Mouse (Mus musculus) forebrain, embryonic 15.5 days (tissue): ENCODE results near the gene Hesx1. TPM values are rescaled to one million over a fixed set of nuclear protein-coding genes. Genes with fewer than 3 reads are reported as not detected.
"Not testable (repeated sequence)": the region's sequence is repeated elsewhere in the genome, so short reads cannot be mapped to it uniquely, and the experiment has no call there.

Experiments
- ATAC-seq: fragments of 200-750 bp; cut with Nextera tagmentation; replicated peaks from 2 replicates; pipeline ENCODE4 v1.8.0; 2017; ENCODE audit warnings: mild to moderate bottlenecking, moderate TSS enrichment, moderate library complexity
- H3K27ac ChIP-seq: fragments of 300-500 bp; sonication (generic); replicated peaks from 2 replicates; pipeline ENCODE4 v1.5.1; 2015; ENCODE audit warnings: mild to moderate bottlenecking, inconsistent platforms
- H3K27me3 ChIP-seq: fragments of 300-500 bp; sonication (generic); 2 replicates; pipeline ENCODE4 v1.6.1; 2015; ENCODE audit warnings: inconsistent platforms
- H3K36me3 ChIP-seq: fragments of 300-500 bp; sonication (generic); 2 replicates; pipeline ENCODE4 v1.6.1; 2015; ENCODE audit warnings: mild to moderate bottlenecking, inconsistent platforms
- H3K4me1 ChIP-seq: fragments of 300-500 bp; sonication (generic); 2 replicates; pipeline ENCODE4 v1.6.1; 2015; ENCODE audit warnings: inconsistent platforms
- H3K4me2 ChIP-seq: fragments of 300-500 bp; sonication (generic); replicated peaks from 2 replicates; pipeline ENCODE4 v1.6.1; 2015; ENCODE audit warnings: mild to moderate bottlenecking, inconsistent platforms
- H3K4me3 ChIP-seq: fragments of 300-500 bp; sonication (generic); 2 replicates; pipeline ENCODE4 v1.5.1; 2015; ENCODE audit warnings: mild to moderate bottlenecking, inconsistent platforms
- H3K9ac ChIP-seq: fragments of 300-500 bp; sonication (generic); replicated peaks from 2 replicates; pipeline ENCODE4 v1.6.1; 2015; ENCODE audit warnings: mild to moderate bottlenecking, inconsistent platforms
- H3K9me3 ChIP-seq: fragments of 300-500 bp; sonication (generic); 2 replicates; pipeline ENCODE4 v1.6.1; 2016; ENCODE audit warnings: inconsistent platforms
- WGBS: fragments of 180-500 bp; shearing (Covaris S2); methylation state at CpG from one replicate; pipeline ENCODE4 v1.1.7; 2015; ENCODE audit warnings: mixed read lengths; 5-methylcytosine and 5-hydroxymethylcytosine counted together
- polyA plus RNA-seq: library from polyadenylated mRNA; unstranded; fragments of >200 nt; fragmentation: Nextera tagmentation; extraction: Ambion mirVana; gene quantifications from 2 replicates; pipeline ENCODE4 v1.2.1, GENCODE M21; 2015

The Hesx1 gene
- polyA plus RNA-seq, result not detected in 2 replicates

DNA sequence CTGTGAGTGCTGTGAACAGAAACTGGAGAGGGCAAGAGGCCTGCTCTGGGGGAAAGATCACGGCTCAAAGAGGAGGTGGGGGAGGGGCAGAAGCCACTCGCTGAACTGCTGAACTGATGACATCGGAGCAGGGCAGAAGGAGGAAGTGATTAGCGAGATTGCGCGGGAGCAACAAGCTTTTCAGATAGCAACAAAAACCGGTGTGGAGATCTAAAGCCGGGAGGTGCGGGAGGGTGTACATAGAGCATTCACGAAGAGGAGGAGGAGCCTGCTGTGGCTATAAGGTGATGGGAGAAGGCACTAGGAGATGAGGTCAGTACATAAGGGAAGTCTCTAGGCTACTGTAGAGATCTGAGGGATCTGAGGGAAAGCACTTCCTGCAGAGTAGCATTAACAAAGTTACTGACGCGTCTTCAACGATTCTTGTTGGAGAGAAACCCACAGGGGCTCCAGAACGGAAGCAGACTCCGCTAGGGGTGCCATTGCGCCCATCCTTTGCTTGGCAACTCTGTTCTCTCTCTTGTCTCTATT, at the start of gene Hesx1:
Gene Hesx1 (plus strand): TSS at position 206 of the 531 bp plus-strand sequence.
- Histone ChIP-seq H3K4me2 (peak within 1 kb of the TSS; percentile 43), H3K4me1 (peaks cover 4% of the 10 kb centered on the region), H3K27me3 (no peaks in the 10 kb centered on the region), H3K27ac (no peak within 1 kb of the TSS), H3K4me3 (peak within 1 kb of the TSS; percentile 26), H3K9me3 (no peaks in the 10 kb centered on the region), H3K36me3 (no peaks in the 10 kb centered on the region), H3K9ac (no peak within 1 kb of the TSS)
- 11% methylated on average over 16 of the region's 16 CpGs for WGBS
- ATAC-seq, result no peak

DNA sequence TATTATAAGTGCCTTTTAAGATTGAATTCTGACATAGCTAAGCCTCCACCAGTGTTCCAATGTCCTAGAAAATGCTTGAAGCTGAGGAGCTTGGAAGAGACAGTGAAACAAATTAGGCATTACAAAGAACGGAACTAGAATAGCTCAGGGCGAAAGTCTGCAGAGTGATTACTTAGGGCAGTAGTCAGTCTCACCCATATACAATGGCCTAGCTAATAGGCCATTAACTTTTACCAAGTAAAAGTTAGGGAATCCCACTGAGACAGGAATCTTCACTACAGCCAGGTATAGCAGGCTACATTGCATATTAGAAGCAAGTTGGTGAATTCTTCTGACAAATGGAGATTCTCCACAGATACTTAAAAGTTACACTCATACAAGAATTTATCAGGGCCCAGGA, 38.1 kb upstream of the Hesx1 start:
- not testable (repeated sequence) for H3K27me3 ChIP-seq, H3K4me1 ChIP-seq, H3K4me2 ChIP-seq, H3K9me3 ChIP-seq, ATAC-seq, H3K9ac ChIP-seq, H3K27ac ChIP-seq, H3K4me3 ChIP-seq
- peaks cover 49% of the 10 kb centered on the region for H3K36me3 ChIP-seq
- WGBS, result 80% methylated on average over 2 of the region's 2 CpGs

DNA sequence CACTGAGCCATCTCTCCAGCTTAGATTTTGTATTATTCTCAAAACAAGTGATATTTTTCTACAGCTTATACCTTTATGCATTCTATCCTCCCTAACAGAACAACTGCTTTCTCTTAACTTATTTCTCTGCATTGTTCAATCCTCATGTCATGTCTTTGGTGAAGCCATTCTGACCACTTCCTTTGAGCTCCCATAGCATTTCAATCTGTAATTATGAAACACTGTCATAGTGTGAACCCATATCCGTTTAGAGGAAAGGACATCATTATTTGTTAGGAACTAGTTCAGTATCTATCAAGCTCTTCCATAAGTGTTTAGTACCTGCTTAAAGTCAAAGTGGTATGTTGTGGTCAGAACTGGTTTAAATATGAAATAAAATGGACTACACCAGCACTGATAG, 33.7 kb upstream of the Hesx1 start:
- WGBS, result 80% methylated on average over 1 of the region's 1 CpGs
- no peaks in the 10 kb centered on the region for H3K9me3 ChIP-seq

DNA sequence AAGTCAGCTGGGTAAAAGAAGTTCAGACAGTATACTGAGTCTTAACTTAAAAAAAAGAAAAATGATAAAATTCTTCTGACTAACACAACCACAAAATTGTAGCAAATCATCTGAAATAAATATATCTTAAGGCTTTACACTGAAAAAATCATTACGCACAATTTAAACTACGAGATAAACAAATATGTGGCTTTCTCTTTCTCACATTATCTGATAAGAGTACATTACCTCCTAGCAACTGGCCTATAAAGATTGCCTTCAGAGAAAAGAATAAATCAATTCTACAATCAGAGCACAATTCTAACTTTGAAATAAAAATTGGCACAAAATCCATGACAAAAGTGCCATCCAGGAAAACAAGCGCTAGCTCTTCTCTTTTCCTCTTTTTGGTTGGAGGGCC, 25.1 kb upstream of the Hesx1 start:
- Histone ChIP-seq H3K4me1 (peaks cover 17% of the 10 kb centered on the region), H3K27me3 (no peaks in the 10 kb centered on the region), H3K27ac (no peak overlapping the region), H3K9me3 (no peaks in the 10 kb centered on the region), H3K4me3 (peak overlapping the region; percentile 82), H3K9ac (peak overlapping the region; percentile 63), H3K4me2 (peak overlapping the region; percentile 58), H3K36me3 (no peaks in the 10 kb centered on the region)
- 80% methylated on average over 3 of the region's 3 CpGs for WGBS
- ATAC-seq, result no peak

More for the DNA sequence above, 33.7 kb upstream of the Hesx1 start:
- Histone ChIP-seq H3K27me3 (no peaks in the 10 kb centered on the region), H3K27ac (no peak overlapping the region), H3K36me3 (peaks cover 38% of the 10 kb centered on the region), H3K9ac (no peak overlapping the region), H3K4me3 (no peak overlapping the region), H3K4me1 (no peaks in the 10 kb centered on the region), H3K4me2 (no peak overlapping the region)
- ATAC-seq, result no peak

DNA sequence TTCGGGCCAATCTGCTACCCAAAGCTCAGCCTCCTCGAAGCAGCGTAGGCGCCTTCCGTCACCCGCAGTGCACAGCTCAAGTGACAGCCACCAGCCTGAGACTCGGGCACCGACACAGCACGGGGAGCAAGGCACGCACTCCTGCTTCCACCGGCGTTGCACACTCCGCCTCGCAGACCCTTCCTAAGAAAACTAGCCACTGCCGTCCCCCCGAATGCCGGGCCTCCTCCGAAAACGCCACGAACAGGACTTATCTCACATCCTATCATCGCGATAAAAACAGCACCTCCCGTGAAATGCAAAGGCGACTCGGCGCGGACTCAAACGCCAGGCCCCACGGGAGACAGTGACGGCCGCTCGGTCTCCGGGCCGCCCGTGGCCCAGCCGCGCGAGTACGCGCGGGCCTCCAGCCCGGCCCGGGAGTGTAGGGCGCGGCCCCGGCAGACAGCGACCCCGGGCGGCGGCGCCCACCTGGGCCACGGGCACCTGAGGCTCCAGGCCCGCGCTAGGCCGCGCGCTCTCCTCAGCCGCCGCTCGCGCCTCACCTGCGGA, 24.3 kb upstream of the Hesx1 start:
- H3K27ac ChIP-seq, result peak overlapping the region; percentile 83
- H3K4me1 ChIP-seq, result peaks cover 17% of the 10 kb centered on the region
- H3K36me3 ChIP-seq, result no peaks in the 10 kb centered on the region
- ATAC-seq, result peak; percentile 89
- H3K27me3 ChIP-seq, result no peaks in the 10 kb centered on the region
- peak overlapping the region; percentile 82 for H3K4me3 ChIP-seq
- peak overlapping the region; percentile 63 for H3K9ac ChIP-seq
- H3K4me2 ChIP-seq, result peak overlapping the region; percentile 58
- under 1% methylated on average over 62 of the region's 62 CpGs for WGBS
- no peaks in the 10 kb centered on the region for H3K9me3 ChIP-seq

DNA sequence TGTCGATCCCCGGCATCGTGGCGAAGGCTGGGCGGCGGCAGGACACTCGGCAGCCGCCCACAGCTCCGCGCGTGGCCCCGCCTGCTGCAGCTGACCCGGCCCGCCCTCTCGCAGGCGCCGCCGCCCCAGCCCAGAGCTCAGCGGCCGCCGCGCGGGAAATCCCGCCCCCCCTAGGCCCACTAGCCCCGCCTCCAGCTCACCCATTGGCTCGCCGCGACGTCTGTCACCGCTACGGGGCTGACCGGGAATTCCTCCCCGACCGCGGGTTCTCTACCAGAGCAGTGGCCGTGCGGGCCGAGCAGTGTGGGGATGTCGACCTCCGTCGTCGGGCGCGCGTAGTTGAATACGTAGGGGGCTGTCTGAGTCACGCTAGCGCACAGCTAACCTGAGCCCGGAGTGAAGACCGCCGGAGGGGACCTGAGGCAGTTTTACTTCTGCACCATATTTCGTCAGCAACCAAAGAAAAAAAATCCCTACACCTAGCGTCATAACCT, 23.7 kb upstream of the Hesx1 start:
- peak; percentile 98 for ATAC-seq
- Histone ChIP-seq H3K9ac (peak overlapping the region; percentile 63), H3K27ac (peak overlapping the region; percentile 83)

DNA sequence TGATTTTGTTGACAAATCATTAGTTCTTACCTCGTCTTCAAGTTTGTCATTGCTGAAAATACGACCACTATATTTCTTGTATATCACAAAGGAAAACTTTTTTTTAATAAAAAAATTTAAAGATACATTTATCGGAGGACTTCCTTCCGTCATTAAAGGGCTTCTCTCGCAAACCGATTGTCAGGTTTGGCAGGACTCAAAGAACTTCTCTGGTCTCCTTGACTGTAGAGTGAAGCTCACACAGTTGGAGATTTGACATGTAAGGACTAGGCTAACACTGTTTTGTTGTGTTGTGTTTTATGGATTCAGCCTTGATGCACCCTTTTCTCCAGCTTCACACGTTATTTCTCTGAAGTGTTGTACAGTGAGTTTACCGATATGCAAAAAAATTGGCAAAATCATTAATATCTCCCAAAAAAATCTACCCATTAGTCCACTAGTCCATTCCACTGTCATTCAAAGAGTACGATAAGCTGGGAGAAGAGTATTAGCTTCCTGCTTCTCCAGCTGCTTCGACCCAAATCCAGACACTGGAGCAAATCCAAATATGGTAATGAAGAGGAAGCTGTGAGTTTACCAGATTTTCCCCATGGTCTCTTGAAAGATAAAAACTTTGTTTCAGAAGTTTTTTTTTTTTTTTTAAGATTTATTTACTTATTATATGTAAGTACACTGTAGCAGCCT, 23.0 kb upstream of the Hesx1 start, which contains the start of gene Appl1:
Gene Appl1 (minus strand): TSS at position 127 of the 684 bp plus-strand sequence.
- H3K9me3 ChIP-seq, result no peaks in the 10 kb centered on the region

More for the DNA sequence above, 23.7 kb upstream of the Hesx1 start:
- 0% methylated on average over 49 of the region's 53 CpGs for WGBS
- Histone ChIP-seq H3K27me3 (no peaks in the 10 kb centered on the region), H3K36me3 (no peaks in the 10 kb centered on the region), H3K4me3 (peak overlapping the region; percentile 82), H3K4me2 (peak overlapping the region; percentile 58), H3K9me3 (no peaks in the 10 kb centered on the region), H3K4me1 (peaks cover 17% of the 10 kb centered on the region)

DNA sequence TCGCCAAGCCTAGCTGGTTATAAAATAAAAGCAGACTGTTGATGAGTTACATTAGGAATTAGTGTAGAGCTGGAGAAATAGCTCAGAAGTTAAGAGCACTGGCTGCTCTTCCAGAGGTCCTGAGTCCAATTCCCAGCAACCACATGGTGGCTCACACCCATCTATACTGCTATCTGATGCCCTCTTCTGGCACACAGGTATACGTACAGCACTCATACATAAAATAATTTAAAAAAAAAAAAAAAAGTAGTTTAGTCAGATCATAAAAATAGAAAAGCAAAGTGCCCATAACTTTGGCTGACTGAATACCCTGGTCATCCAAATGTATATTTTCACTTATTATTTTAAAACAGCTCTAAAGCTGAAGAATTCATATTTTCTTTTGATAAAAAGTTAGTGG, 21.1 kb upstream of the Hesx1 start:
- H3K27me3 ChIP-seq, result no peaks in the 10 kb centered on the region
- no peaks in the 10 kb centered on the region for H3K36me3 ChIP-seq
- no peak for ATAC-seq
- peaks cover 18% of the 10 kb centered on the region for H3K4me1 ChIP-seq
- no peak overlapping the region for H3K4me2 ChIP-seq
- H3K9me3 ChIP-seq, result no peaks in the 10 kb centered on the region
- H3K9ac ChIP-seq, result no peak overlapping the region
- no peak overlapping the region for H3K4me3 ChIP-seq
- H3K27ac ChIP-seq, result no peak overlapping the region
- 73% methylated on average over 2 of the region's 2 CpGs for WGBS

More for the DNA sequence above, 23.0 kb upstream of the Hesx1 start, which contains the start of gene Appl1:
- Histone ChIP-seq H3K4me3 (peak within 1 kb of the TSS; percentile 82), H3K27me3 (no peaks in the 10 kb centered on the region), H3K27ac (peak within 1 kb of the TSS; percentile 83), H3K9ac (peak within 1 kb of the TSS; percentile 63), H3K36me3 (no peaks in the 10 kb centered on the region), H3K4me1 (peaks cover 17% of the 10 kb centered on the region), H3K4me2 (peak within 1 kb of the TSS; percentile 58)
- no peak for ATAC-seq
- 36% methylated on average over 10 of the region's 10 CpGs for WGBS

DNA sequence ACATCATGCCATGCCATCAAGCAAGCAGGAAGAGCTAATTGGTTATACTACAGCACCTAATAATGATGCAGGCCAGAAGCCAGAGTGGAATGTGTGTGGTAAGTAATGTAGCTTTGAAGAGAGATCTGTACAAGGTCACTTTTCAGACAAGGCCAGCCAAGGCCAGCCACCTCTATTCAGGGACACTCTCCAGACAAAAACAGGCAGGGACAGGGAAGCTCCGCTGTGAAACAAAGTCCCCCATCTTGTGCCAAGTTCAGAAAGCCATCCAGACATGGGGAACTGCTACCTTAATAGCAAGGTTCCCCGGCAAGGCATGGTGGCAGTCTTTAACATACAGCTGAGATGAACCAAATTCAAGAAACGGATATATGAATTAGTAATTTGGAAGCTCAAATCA, 18.7 kb upstream of the Hesx1 start:
- Histone ChIP-seq H3K9me3 (no peaks in the 10 kb centered on the region), H3K9ac (no peak overlapping the region), H3K4me2 (no peak overlapping the region), H3K4me3 (no peak overlapping the region), H3K36me3 (no peaks in the 10 kb centered on the region), H3K27me3 (no peaks in the 10 kb centered on the region), H3K4me1 (peaks cover 3% of the 10 kb centered on the region), H3K27ac (no peak overlapping the region)
- 82% methylated on average over 3 of the region's 3 CpGs for WGBS
- no peak for ATAC-seq

DNA sequence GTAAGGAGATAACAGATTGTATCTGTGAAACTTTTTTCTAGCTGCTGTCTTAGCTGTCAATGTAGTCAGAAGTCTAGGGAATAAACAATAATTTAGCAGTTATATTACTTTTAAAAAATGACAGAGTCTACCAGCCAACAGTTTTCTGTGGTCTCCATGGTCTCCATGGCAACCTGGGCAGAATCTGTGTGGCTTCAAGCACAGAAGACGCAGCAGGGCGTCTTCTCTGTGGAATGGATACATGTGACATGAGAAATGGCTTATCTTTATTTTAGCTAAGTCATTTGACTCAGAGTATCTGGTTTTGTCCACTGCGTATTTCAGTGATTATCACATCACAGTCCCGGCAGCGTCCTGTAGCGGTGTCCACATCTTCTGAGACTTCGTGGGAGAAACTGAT, 18.0 kb upstream of the Hesx1 start:
- Histone ChIP-seq H3K4me1 (peaks cover 3% of the 10 kb centered on the region; the same call in 1 of the 2 replicates), H3K9me3 (0 out of 2 replicates have a peak, but pooled peaks cover 5% of the 10 kb centered on the region), H3K27ac (no peak overlapping the region), H3K36me3 (no peaks in the 10 kb centered on the region), H3K9ac (no peak overlapping the region), H3K4me3 (no peak overlapping the region), H3K27me3 (no peaks in the 10 kb centered on the region), H3K4me2 (no peak overlapping the region)
- no peak for ATAC-seq
- 64% methylated on average over 7 of the region's 7 CpGs for WGBS

DNA sequence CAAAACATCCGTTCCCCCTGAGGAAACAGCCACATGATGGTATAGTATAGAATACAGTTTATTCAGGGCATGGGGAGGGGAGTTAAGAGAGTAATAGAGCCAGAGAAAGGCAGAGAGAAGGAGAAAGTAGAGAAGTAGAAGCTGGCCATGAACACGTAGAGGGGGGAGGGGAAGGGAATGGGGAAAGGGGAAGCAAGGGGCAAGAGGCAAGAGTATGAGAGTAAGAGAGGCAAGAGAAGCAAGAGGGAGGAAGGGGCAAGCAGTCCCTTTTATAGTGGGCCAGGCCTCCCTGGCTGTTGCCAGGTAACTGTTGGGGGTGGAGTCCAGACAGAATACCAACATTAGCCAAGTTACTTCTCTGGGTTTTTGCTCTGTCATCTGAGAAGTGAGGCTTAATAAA, 16.7 kb upstream of the Hesx1 start:
- whole genome bisulfite sequencing, result 36% methylated on average over 2 of the region's 2 CpGs

DNA sequence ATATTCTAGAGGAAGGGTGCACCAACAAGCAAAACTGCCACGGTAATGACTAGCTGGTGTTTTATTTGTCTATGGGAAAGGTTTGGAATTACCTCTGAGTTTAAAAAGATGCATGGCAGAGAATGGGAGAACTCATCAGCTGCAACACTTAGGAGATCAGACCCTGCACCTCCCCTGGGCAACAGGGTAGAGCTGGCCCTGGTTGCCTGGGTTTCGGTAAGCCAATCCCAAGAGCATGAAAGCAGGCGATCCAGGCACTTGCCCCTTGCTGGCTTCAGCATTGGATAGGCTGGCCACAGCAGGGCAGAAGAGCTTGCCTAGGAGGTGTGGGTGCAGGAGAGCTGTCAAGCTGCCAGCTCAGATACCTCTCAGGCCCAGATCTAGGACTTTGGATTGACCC, 14.4 kb upstream of the Hesx1 start:
- H3K4me2 ChIP-seq, result no peak overlapping the region
- H3K27me3 ChIP-seq, result no peaks in the 10 kb centered on the region
- no peaks in the 10 kb centered on the region for H3K36me3 ChIP-seq
- no peak overlapping the region for H3K9ac ChIP-seq
- ATAC-seq, result no peak
- 0 out of 2 replicates have a peak, but pooled peaks cover 5% of the 10 kb centered on the region for H3K9me3 ChIP-seq
- no peak overlapping the region for H3K4me3 ChIP-seq
- H3K4me1 ChIP-seq, result 0 out of 2 replicates have a peak, but pooled peaks cover 3% of the 10 kb centered on the region
- WGBS, result 93% methylated on average over 3 of the region's 3 CpGs
- H3K27ac ChIP-seq, result no peak overlapping the region

More for the DNA sequence above, 16.7 kb upstream of the Hesx1 start:
- Histone ChIP-seq H3K4me2 (no peak overlapping the region), H3K27ac (no peak overlapping the region), H3K27me3 (no peaks in the 10 kb centered on the region), H3K4me1 (0 out of 2 replicates have a peak, but pooled peaks cover 3% of the 10 kb centered on the region), H3K36me3 (no peaks in the 10 kb centered on the region), H3K9me3 (0 out of 2 replicates have a peak, but pooled peaks cover 5% of the 10 kb centered on the region), H3K4me3 (no peak overlapping the region), H3K9ac (no peak overlapping the region)
- no peak for ATAC-seq
